Mouse (Mus musculus): Measurements from ENCODE around the gene Ppp1cb. TPM values are rescaled to one million over a fixed set of nuclear protein-coding genes. Genes with fewer than 3 reads are reported as not detected.
"Not testable (repeated sequence)": the region's sequence is repeated elsewhere in the genome, so short reads cannot be mapped to it uniquely, and the experiment has no call there.

Ppp1cb gene
- total RNA-seq (2021) = 100 to 1,000 TPM; 365 to 391 TPM

DNA sequence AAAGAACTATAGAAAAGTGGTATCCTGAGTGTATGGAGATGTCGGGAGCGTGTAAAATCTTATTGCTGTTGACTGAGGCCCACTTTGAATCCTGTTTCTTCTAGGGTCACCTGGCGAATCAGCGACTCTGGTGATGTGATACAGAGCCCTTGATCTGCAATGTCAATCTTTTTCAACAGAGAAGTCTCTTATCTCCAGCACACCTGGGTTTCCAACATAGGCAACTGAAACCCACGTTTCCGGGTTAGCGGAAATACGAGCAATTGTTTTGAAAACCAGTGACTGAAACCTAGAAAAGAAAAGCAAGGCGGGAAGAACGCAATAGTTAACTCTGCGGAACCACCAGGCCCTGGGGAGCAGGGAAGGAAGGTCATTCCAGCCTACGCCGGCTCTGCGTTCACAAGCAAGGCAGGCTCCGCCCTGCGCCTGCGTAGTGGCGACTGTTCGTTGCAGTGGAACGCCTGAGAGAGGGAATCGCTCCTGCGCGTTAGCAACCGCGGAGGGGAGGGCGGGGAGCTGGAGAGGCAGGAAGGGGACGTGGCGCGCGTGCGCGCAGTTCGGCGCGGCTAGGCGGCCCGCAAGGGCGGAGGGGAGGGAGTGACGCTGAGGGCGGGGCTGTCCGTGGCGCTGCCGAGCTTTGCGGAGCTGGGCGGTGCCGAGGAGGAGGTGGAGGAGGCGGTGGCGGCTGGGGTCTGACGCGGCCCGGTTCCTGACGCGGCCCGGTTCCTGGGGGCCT is at the start of gene Ppp1cb:
TSS of gene Ppp1cb (plus strand) at position 436 of the 736 bp plus-strand sequence.
- intact Hi-C loops (cut with DNase I) = no loop called here
- peak; percentile 95 to 100 for DNase-seq (ENCODE audit: extremely low spot score in 1 of 2, low spot score in 2 of 2)

DNA sequence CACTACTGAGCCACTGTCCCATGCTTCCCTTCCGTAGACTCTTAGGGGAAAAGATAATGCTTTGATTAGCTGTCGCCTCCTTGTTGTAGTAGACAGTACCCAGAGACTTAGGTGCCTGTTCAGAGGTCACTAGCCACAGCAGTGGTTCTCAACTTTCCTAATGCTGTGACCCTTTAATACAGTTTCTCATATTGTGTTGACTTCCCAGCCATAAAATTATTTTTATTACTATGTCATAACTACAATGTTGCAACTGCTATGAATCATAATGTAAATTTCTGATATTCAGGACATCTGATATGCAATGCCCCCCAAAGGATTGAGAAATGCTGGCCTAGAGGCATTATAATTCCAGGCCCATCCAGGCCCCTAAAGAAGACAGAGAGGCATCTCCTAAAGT is 48.9 kb upstream of the Ppp1cb start:
- DNase-seq (ENCODE audit: extremely low spot score in 1 of 2, low spot score in 2 of 2) = no peak
- intact Hi-C loops (cut with DNase I) = no loop called here

DNA sequence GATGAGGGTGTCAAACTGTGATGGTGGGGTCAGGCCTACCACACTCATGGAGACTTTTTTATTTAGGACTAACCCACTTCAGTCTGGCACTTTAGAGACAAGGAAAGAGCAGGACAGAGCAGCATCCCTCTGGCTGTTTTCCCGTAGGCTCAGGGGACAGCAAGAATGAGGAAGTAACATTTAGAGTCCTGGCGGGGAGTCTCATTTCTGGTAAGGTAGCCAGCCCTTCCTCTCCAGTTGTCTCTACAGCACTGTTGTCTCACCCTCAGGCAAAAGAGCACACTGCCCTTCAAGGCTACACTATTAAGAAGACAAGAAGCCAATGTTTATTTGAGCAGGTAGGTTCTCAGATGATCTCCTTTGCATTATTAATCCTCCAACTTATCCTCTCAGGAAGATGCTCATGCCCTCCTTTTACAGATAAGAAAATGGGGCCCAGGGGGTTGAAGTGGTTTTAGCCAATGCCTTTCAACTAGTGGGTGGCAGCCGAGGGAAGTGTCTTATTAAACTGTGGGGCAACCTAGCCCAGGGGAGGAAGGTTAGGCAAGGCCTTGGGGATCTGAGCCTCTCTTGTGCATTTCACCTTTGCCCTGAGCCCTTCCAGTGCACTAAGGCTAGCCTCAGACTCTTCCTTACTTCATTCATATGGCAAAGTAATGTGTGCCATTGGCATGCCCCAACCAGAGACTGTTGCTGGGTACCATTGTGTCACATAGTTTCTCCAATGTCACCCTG is 47.5 kb upstream of the Ppp1cb start:
- no peak for DNase-seq (ENCODE audit: extremely low spot score in 1 of 2, low spot score in 2 of 2)
- intact Hi-C loops (cut with DNase I) = no loop called here

GRCm38 (mm10) chr5:32412186-32412950 is 46.3 kb upstream of the Ppp1cb start:
- intact Hi-C loops (cut with DNase I) = no loop called here
- DNase-seq (ENCODE audit: extremely low spot score in 1 of 2, low spot score in 2 of 2) = peak in 1 of 2 experiments; percentile 74

GRCm38 (mm10) chr5:32413083-32413482 is 45.6 kb upstream of the Ppp1cb start:
- DNase-seq (ENCODE audit: extremely low spot score in 1 of 2, low spot score in 2 of 2) = peak in 1 of 2 experiments; percentile 60
- intact Hi-C loops (cut with DNase I) = no loop called here

DNA sequence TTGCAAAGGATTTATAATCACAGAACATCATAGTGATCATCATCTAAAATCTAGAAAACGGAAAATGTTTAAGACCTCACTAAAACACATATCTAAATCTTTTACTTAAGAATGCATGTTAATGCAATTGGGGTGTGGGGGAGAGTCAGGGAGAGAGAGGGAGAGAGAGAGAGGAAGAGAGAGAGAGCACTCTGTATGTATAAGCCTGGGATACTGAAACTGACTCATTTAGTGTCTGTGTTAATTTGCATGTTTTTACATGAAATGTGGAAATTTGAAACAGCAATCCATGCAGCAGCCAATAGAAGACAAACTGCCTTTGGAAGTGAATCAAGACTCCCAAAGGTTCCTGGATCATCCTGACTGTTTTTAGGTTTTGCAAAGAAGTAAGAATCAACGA is 45.1 kb upstream of the Ppp1cb start:
- intact Hi-C loops (cut with DNase I) = no loop called here
- DNase-seq (ENCODE audit: extremely low spot score in 1 of 2, low spot score in 2 of 2) = no peak

DNA sequence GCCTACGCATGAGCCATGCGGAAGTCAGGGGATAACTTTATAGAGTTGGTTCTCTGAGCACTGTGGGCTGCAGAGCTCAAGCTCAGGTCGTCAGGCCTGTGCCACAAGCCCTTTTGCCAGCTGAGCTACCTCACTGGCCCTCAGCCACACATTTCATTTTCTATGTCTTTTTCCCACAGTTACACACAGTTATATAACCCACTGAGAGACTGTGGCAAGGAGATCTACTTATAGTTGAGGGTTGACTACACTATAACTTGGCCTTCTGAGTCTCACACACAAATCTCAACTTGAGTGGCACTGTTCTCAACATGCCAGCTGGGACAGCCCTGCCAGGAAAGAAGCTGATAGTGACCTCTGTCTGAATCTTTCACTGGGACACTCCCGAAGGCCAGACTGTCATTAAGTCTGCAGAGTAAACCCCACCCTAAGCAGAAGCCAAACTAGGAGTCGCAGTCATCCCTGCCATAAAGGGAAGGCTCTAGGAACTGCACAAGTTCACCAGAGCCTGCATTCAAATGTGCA is 44.1 kb upstream of the Ppp1cb start:
- intact Hi-C loops (cut with DNase I) = no loop called here
- DNase-seq (ENCODE audit: extremely low spot score in 1 of 2, low spot score in 2 of 2) = no peak

- no peak for DNase-seq (ENCODE audit: extremely low spot score in 1 of 2, low spot score in 2 of 2)
- intact Hi-C loops (cut with DNase I) = no loop called here
These were observed 43.1 kb upstream of the Ppp1cb start for GRCm38 (mm10) chr5:32415554-32415953.

DNA sequence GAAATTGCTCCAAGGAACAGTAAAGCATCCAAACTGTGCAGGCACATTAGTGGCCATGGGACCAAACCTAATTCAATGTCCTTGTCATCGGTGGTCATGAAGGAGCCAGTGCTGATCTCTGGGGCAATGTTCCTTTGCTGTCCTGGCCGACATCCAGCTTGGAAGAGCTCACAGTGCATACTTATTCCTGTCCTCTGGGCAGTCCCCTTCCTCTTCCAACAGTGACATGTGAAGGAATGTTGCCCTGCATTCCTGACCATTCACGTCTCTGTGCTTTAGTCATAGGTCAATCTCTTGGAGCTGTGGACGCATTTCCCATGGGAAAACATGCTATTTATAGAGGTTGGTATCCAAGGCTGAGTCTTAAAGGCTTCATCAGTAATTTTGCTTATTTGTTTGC is 41.8 kb upstream of the Ppp1cb start:
- intact Hi-C loops (cut with DNase I) = no loop called here
- DNase-seq (ENCODE audit: extremely low spot score in 1 of 2, low spot score in 2 of 2) = peak in 1 of 2 experiments; percentile 70

DNA sequence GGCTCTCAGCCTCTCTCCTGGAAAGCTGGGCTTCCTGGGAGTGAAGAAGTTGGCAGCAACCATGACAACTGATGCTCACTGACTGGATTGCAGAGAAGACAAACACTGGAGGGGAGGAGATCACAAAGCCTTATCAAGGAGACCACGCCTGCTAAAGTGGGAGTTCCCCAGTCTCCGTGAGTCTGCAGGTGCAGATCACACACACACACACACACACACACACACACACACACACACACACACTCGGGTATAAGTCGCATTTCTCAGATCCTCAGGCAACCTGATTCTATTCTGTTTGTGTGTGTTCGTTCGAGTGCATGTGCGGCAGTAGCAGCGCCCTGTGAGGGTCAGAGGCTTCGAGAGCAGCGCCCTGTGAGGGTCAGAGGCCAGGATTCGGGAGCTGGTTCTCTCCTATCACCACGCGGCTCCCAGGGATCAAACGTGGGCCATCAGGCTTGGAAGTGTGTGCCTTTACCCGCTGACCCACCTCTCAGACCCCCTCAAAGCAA is 36.5 kb upstream of the Ppp1cb start:
- DNase-seq (ENCODE audit: extremely low spot score in 1 of 2, low spot score in 2 of 2) = no peak
- intact Hi-C loops (cut with DNase I) = no loop called here

GRCm38 (mm10) chr5:32423339-32424046 is 35.1 kb upstream of the Ppp1cb start:
- intact Hi-C loops (cut with DNase I) = no loop called here
- no peak for DNase-seq (ENCODE audit: extremely low spot score in 1 of 2, low spot score in 2 of 2)

- intact Hi-C loops (cut with DNase I) = no loop called here
- DNase-seq (ENCODE audit: extremely low spot score in 1 of 2, low spot score in 2 of 2) = no peak
These were observed 34.2 kb upstream of the Ppp1cb start for GRCm38 (mm10) chr5:32424464-32424863.

DNA sequence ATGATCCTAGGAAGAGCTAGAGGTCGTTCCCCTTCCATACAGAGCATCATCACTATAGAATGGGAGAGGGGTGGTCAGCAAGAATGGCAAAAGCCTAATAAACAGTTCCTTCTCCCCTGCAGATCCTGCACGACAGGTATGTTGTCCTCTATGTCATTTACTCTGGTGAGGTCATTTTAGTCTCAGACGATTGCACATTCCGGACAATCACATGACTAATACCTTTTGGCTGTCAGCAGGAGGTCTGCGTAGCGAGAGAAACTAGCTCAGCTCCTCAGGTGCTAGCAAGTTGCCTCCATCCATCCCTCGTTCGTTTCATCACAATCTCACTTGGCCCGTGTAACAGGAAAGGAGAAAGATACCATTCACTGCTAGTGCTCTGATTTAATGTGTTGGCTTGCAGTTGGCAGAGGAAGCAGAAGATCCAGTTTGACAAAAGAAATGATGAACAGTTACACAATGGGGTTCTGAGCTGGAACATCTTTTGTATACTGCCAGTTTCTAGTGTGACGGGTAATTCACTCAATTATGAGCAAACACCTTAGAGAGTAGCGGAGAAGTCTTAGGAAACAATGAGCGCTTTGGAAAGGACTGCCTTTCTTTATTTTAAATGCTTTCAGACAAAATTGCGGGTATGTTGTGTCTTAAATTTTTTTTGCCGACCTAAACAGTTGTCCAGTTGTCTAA is 33.0 kb upstream of the Ppp1cb start:
- intact Hi-C loops (cut with DNase I) = no loop called here
- DNase-seq (ENCODE audit: extremely low spot score in 1 of 2, low spot score in 2 of 2) = no peak

- intact Hi-C loops (cut with DNase I) = no loop called here
- DNase-seq (ENCODE audit: extremely low spot score in 1 of 2, low spot score in 2 of 2) = no peak
These were observed 28.2 kb upstream of the Ppp1cb start for GRCm38 (mm10) chr5:32430399-32430798.

DNA sequence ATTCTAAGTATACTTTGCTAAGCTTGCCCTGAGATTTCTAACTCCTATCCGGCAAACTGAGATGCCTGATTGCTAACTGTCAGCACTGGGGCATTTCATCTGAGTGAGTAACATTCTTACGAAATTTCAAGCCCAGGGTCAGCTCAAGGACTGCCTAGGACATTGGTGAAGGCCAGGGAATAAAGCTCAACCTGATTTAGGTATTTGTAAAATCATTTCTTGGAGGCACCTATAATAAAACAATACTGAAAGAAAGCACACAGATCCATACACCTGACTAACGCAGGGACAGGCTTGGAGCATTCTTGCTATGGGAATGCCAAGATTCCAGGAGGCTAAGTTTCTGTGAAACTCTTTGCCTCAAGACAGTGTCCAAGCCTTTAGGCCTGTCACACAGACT is 24.3 kb upstream of the Ppp1cb start:
- DNase-seq (ENCODE audit: extremely low spot score in 1 of 2, low spot score in 2 of 2); intact Hi-C loops (cut with DNase I): not testable (repeated sequence)

DNA sequence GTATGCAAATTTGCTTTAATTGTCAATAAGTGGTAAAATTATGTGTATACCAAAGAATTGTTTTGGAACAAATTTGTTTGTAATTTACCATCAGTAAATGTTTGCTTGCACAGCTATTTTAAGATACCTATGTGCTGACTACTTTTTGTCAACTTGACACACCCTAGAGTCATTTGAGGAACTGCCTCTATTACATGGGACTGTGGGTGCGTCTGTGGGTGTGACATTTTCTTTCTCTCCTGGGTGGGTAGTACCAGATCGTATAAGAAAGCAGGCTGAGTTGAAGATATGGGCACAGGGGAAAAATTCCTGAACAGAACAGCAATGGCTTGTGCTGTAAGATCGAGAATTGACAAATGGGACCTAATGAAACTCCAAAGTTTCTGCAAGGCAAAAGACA is 23.0 kb upstream of the Ppp1cb start:
- intact Hi-C loops (cut with DNase I) = no loop called here
- no peak for DNase-seq (ENCODE audit: extremely low spot score in 1 of 2, low spot score in 2 of 2)

DNA sequence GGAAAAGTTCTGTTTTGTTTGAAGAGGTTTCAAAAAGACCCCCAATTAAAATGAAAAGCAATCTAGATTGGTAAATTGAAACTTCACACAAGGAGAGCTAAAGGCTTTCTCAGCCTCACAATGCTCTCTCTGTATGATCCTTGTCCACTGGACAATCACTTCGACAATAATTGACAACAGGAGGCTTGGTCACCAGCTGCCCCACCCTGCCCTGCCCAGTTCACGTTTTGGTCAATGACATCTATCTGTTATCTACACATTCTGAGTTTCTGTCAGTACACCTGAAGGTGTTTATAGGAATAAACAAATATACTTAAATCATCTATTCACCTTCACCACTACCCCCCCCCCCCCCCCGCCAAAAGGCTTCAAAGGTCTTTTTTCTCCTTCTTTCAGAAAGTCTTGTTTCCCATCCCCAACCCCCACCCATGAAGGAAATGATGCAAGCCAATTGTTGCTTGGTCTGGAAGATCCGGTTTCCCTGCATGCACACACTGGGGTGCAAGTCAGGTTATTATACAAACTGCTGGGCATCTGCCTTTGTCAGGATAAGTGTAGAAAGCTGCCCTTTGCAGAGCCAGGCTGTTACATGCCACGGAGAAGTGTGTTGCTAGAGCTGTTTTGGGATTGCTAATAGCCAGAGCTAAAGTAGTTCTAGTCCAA is 20.6 kb upstream of the Ppp1cb start:
- no peak for DNase-seq (ENCODE audit: extremely low spot score in 1 of 2, low spot score in 2 of 2)
- intact Hi-C loops (cut with DNase I) = no loop called here

DNA sequence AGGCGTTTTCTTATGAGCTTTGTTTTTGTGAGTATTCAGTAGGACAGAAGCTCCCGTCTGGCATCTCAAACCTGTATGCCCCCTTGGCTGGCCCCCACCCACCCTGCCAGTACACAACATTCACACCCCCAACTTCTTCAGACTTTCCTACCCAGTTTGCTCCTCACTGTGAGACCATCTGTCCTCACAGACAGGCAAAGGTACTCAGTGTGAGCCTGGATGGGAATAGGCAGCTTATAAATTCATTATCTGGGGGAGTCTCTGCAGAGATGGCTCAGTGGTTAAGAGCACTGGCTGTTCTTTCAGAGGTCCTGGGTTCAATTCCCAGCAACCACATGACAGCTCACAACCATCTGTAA is 20.1 kb upstream of the Ppp1cb start:
- no peak for DNase-seq (ENCODE audit: extremely low spot score in 1 of 2, low spot score in 2 of 2)
- intact Hi-C loops (cut with DNase I) = no loop called here
